In the genomic region with DNA sequence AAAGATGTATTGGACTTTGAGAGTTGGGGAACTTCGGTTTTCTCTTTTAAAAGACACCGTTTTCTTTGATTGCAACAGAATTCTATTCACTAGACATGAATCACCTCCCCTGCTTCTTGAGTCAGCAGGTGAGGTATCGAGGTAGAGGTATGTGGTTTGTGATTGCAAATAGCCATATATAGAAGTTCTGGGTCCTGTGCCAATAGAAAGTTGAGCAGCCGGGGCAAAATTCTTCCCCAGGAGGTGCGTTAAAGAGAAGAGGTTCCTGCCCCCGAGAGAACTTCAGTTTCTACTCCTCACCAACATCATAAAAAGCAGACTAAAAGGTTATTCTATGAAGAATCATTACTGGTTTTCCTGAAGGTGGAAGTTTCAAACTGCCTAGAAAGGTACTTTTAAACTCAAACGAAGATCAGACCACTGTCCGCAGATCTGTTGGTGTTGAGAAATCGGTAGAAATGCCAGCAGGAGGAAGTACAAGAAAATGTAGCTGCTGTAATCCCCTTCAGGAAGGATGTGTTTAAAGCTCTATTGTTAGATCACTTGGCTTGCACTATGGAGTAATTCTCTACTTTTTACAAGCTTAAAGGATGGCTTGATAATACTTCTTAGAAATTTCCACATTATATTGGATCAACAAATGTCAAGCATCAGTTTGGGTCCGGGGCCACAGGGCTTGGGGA, we compare ENCODE assay signal across 10 mouse cellular contexts. TPM values are rescaled to one million over a fixed set of nuclear protein-coding genes. Genes with fewer than 3 reads are reported as not detected.
DNase-seq lines count a peak whose midpoint lies in the region; ATAC-seq lines count a peak whose summit lies in the region.
"Had no signal": no experiment of that assay in that cellular context is flagged by ENCODE, and none has a peak within 500 bp of the region (broad histone marks: within the 10 kb centered on the region; RNA-seq: fewer than 3 reads in every experiment).

No protein-coding gene starts in this region.

- H3K4me3 ChIP-seq in heart, embryonic 10.5 days: peak overlapping the region; percentile 66
- peak overlapping the region; percentile 45 for H3K4me3 ChIP-seq in embryonic facial prominence, embryonic 14.5 days (ENCODE audit: low read depth, low read length)
- peak overlapping the region; percentile 58 for H3K4me3 ChIP-seq in intestine, embryonic 16.5 days (ENCODE audit: low read length)
- H3K4me3 ChIP-seq in midbrain, embryonic 15.5 days: no peak overlapping the region

- peaks cover 22% of the 10 kb centered on the region for H3K4me1 ChIP-seq in heart, embryonic 10.5 days
- peaks cover 14% of the 10 kb centered on the region for H3K4me1 ChIP-seq in embryonic facial prominence, embryonic 14.5 days (ENCODE audit: control insufficient read depth, insufficient read depth, low read length)
- peaks cover 15% of the 10 kb centered on the region for H3K4me1 ChIP-seq in intestine, embryonic 16.5 days (ENCODE audit: control insufficient read depth, insufficient read depth, low read length)
- H3K4me1 ChIP-seq in midbrain, embryonic 15.5 days: peaks cover 5% of the 10 kb centered on the region

- H3K4me2 ChIP-seq in embryonic facial prominence, embryonic 14.5 days (ENCODE audit: low read depth, low read length): peak overlapping the region; percentile 85
- H3K4me2 ChIP-seq in intestine, embryonic 16.5 days (ENCODE audit: low read depth, low read length): peak overlapping the region; percentile 86
- H3K4me2 ChIP-seq in midbrain, embryonic 15.5 days: peak overlapping the region; percentile 67

- 0 out of 2 replicates have a peak, but pooled peaks cover 1% of the 10 kb centered on the region for H3K36me3 ChIP-seq in heart, embryonic 10.5 days
- H3K36me3 ChIP-seq in embryonic facial prominence, embryonic 14.5 days (ENCODE audit: control insufficient read depth, insufficient read depth, low read length): no peaks in the 10 kb centered on the region
- H3K36me3 ChIP-seq in intestine, embryonic 16.5 days (ENCODE audit: control insufficient read depth, insufficient read depth, low read length): no peaks in the 10 kb centered on the region
- H3K36me3 ChIP-seq in midbrain, embryonic 15.5 days (replicated peaks): no peaks in the 10 kb centered on the region
- H3K36me3 ChIP-seq: G1E had no signal

- no peaks in the 10 kb centered on the region for H3K27me3 ChIP-seq in heart, embryonic 10.5 days (ENCODE audit: insufficient read depth, poor library complexity, severe bottlenecking)
- H3K27me3 ChIP-seq in embryonic facial prominence, embryonic 14.5 days (replicated peaks; ENCODE audit: control insufficient read depth, insufficient read depth, low read length): no peaks in the 10 kb centered on the region
- no peaks in the 10 kb centered on the region for H3K27me3 ChIP-seq in intestine, embryonic 16.5 days (replicated peaks; ENCODE audit: control insufficient read depth, insufficient read depth, low read length)
- 0 out of 2 replicates have a peak, but pooled peaks cover 5% of the 10 kb centered on the region for H3K27me3 ChIP-seq in midbrain, embryonic 15.5 days (replicated peaks)

- no peak for ATAC-seq in embryonic facial prominence, embryonic 14.5 days (ENCODE audit: low read depth)
- ATAC-seq in intestine, embryonic 16.5 days: 0 out of 2 replicates have a peak, but pooled peaks have one; percentile 31
- ATAC-seq in midbrain, embryonic 15.5 days (replicated peaks): no peak
- ATAC-seq in monocyte, adult 5-6 weeks (replicated peaks; ENCODE audit: insufficient number of reproducible peaks, low FRiP score, low TSS enrichment, poor library complexity, severe bottlenecking): no peak

- H3K27ac ChIP-seq in heart, embryonic 10.5 days: peak overlapping the region; percentile 83
- peak overlapping the region; percentile 36; the same call in 1 of the 2 replicates for H3K27ac ChIP-seq in embryonic facial prominence, embryonic 14.5 days (replicated peaks; ENCODE audit: low read depth, low read length)
- peak overlapping the region; percentile 25 for H3K27ac ChIP-seq in intestine, embryonic 16.5 days (ENCODE audit: low read length)
- no peak overlapping the region for H3K27ac ChIP-seq in midbrain, embryonic 15.5 days

- no peak for DNase-seq in heart, embryonic 10.5 days (ENCODE audit: low spot score)
- DNase-seq in heart, postnatal 10 days: no peak
- DNase-seq in embryonic facial prominence, embryonic 14.5 days (ENCODE audit: low spot score): peak; percentile 35
- DNase-seq in adrenal gland, postnatal 25 days: no peak
- DNase-seq in cerebellum, adult 9-10 months: no peak
- DNase-seq: thymus, adult 18-20 months had no signal

- no peak overlapping the region for H3K9ac ChIP-seq in embryonic facial prominence, embryonic 14.5 days (ENCODE audit: low read depth, low read length)
- peak overlapping the region; percentile 68; the same call in 1 of the 2 replicates for H3K9ac ChIP-seq in intestine, embryonic 16.5 days (ENCODE audit: low read depth, low read length)
- no peak overlapping the region for H3K9ac ChIP-seq in midbrain, embryonic 15.5 days

- intact Hi-C loops in heart, postnatal 10 days (cut with DNase I): loop anchor here (5.0 kb wide), 1 partner anchor 118 kb away; no protein-coding TSS in a partner anchor

- H3K9me3 ChIP-seq in heart, embryonic 10.5 days: no peaks in the 10 kb centered on the region
- no peaks in the 10 kb centered on the region for H3K9me3 ChIP-seq in embryonic facial prominence, embryonic 14.5 days (ENCODE audit: control insufficient read depth, low read length)
- no peaks in the 10 kb centered on the region for H3K9me3 ChIP-seq in intestine, embryonic 16.5 days (ENCODE audit: control insufficient read depth, low read length)
- no peaks in the 10 kb centered on the region for H3K9me3 ChIP-seq in midbrain, embryonic 15.5 days
- H3K9me3 ChIP-seq: G1E had no signal

- 46% methylated on average over 10 of the region's 10 CpGs for WGBS in heart, embryonic 10.5 days
- WGBS in embryonic facial prominence, embryonic 14.5 days: 43% methylated on average over 10 of the region's 10 CpGs
- 38% methylated on average over 10 of the region's 10 CpGs for WGBS in intestine, embryonic 16.5 days
- WGBS in midbrain, embryonic 15.5 days: 53% methylated on average over 10 of the region's 10 CpGs

RNA-seq across cellular contexts. Expression of gene Anxa3, which starts 1.0 kb away (rescaled TPM):
- polyA plus RNA-seq in heart, embryonic 10.5 days (2016; fragmentation: Nextera tagmentation; extraction: Ambion mirVana): 57.5 and 57.7 TPM in 2 replicates
- total RNA-seq in heart, postnatal 10 days (2021): 10 to 100 TPM; 46.6 to 49.2 TPM
- polyA plus RNA-seq in embryonic facial prominence, embryonic 14.5 days (2014; fragmentation: Nextera tagmentation; extraction: Ambion mirVana): 50.0 and 53.3 TPM in 2 replicates
- polyA plus RNA-seq in intestine, embryonic 16.5 days (2015; fragmentation: Nextera tagmentation; extraction: Ambion mirVana): 45.1 and 48.4 TPM in 2 replicates
- 30.5 and 34.9 TPM in 2 replicates for polyA plus RNA-seq in midbrain, embryonic 15.5 days (2015; fragmentation: Nextera tagmentation; extraction: Ambion mirVana)
- 16.9 and 19.8 TPM in 2 replicates for total RNA-seq in adrenal gland, postnatal 25 days (2021)
- total RNA-seq in monocyte, adult 5-6 weeks (2017): 9.9 to 17.1 TPM (median 16.4 TPM) in 3 replicates
- polyA plus RNA-seq: G1E had no signal
